Mouse (Mus musculus) erythroblast, embryonic 14.5 days (primary cell): ENCODE measurements at regions not wholly inside any gene's neighbourhood (a gene's known extent, or its start where the extent isn't known, plus 50 kb on each side); places are given as distances from the start of the nearest gene placed in this dataset.

Experiments used
- GATA1 ChIP-seq: IDR thresholded peaks from 2 replicates; pipeline ENCODE4 v1.6.1; 2012; ENCODE audit warnings: low read length, inconsistent platforms, mixed read lengths
- TAL1 ChIP-seq: IDR thresholded peaks from 3 replicates; pipeline ENCODE4 v1.6.1; 2012; ENCODE audit warnings: low read length, inconsistent platforms, mixed read lengths

DNA sequence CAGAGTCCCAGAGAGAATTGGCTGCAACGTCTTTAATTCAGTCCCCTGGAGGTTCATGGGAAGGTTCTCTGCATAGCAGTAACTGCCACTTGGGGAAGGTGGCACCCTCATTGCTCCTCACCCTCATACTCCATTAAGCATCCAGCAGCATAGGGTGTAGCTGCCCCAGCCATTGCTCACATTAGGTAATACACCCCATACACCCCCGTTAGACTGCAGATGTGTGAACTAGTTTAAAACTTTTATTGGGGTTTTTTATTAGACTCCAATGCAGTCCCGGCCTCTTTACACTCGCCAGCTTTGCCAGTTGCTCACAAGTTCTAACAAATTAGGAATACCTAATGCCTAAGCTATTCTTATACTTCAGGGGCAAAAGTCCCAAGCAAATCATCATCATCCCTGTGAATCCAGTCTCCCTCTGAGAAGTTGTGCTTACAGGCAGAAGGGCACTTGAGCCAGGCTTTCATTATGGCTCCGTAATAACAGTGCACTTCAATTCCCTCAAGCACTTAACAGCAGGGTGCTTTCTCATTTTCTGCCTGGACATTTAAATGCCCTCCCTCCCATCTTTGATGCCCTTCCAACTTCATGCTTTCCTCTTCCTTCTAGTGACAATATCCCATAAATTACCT is 265.7 kb downstream of the Lyplal1 start:
- no peak for TF ChIP-seq GATA1
- TF ChIP-seq TAL1, result no peak
